Mouse (Mus musculus) liver, embryonic 14.5 days (tissue): ENCODE measurements around the gene 4931429L15Rik. TPM values are rescaled to one million over a fixed set of nuclear protein-coding genes. Genes with fewer than 3 reads are reported as not detected.
A peak's percentile ranks its signal among the peaks of the same experiment; 100 is the strongest.

Experiments
- ATAC-seq: fragments of 200-750 bp; cut with Nextera tagmentation; 2 replicates; pipeline ENCODE4 v1.8.0; 2017; ENCODE audit warnings: moderate number of reproducible peaks, mild to moderate bottlenecking, moderate library complexity; ENCODE audit not compliant: insufficient read depth
- DNase-seq, 3 experiments: peaks; one replicate each; pipeline ENCODE4 v3.0.0-alpha.2; 2012 to 2013; ENCODE audit warnings: low read depth in 3 of 3, low spot score in 3 of 3
- H3K27ac ChIP-seq: fragments of 300-500 bp; sonication (generic); 2 replicates; pipeline ENCODE4 v1.5.1; 2014; ENCODE audit warnings: moderate library complexity, mild to moderate bottlenecking, control low read depth, inconsistent platforms
- H3K27me3 ChIP-seq: fragments of 300-500 bp; sonication (generic); 2 replicates; pipeline ENCODE4 v1.6.1; 2014; ENCODE audit warnings: mild to moderate bottlenecking, low read length, moderate library complexity; ENCODE audit not compliant: control insufficient read depth, insufficient read depth
- H3K36me3 ChIP-seq: fragments of 300-500 bp; sonication (generic); replicated peaks from 2 replicates; pipeline ENCODE4 v1.6.1; 2014; ENCODE audit warnings: low read depth; ENCODE audit not compliant: control insufficient read depth, insufficient read depth
- H3K4me1 ChIP-seq, 2 experiments: fragments of 200-500 bp in 1 of 2; fragments of 300-500 bp in 1 of 2; sonication (generic) in 1 of 2; replicated peaks; 2 replicates each; pipeline ENCODE4 v1.6.1; 2012 to 2014; ENCODE audit warnings: antibody characterized with exemption in 1 of 2, inconsistent platforms in 1 of 2, low read length in 1 of 2; ENCODE audit not compliant: control insufficient read depth in 2 of 2, insufficient read depth in 2 of 2
- H3K4me2 ChIP-seq: fragments of 300-500 bp; sonication (generic); 2 replicates; pipeline ENCODE4 v1.6.1; 2014; ENCODE audit warnings: low read depth, mild to moderate bottlenecking, control low read depth, moderate library complexity
- H3K4me3 ChIP-seq, 2 experiments: fragments of 200-500 bp in 1 of 2; fragments of 300-500 bp in 1 of 2; sonication (generic) in 1 of 2; 2 replicates each; pipeline ENCODE4 v1.5.1; 2012 to 2014; ENCODE audit warnings: low read depth in 2 of 2, low read length in 2 of 2, mild to moderate bottlenecking in 2 of 2, control low read depth in 1 of 2, inconsistent platforms in 1 of 2, moderate library complexity in 1 of 2; ENCODE audit not compliant: insufficient read depth in 1 of 2
- H3K9ac ChIP-seq: fragments of 300-500 bp; sonication (generic); replicated peaks from 2 replicates; pipeline ENCODE4 v1.6.1; 2014; ENCODE audit warnings: mild to moderate bottlenecking, control low read depth, moderate library complexity
- H3K9me3 ChIP-seq: fragments of 300-500 bp; sonication (generic); 2 replicates; pipeline ENCODE4 v1.6.1; 2016; ENCODE audit warnings: low read length, mixed read lengths; ENCODE audit not compliant: control insufficient read depth
- CTCF ChIP-seq: IDR thresholded peaks from 2 replicates; pipeline ENCODE4 v1.5.1; 2016; ENCODE audit warnings: antibody characterized with exemption, low read depth, control low read depth
- EP300 ChIP-seq: IDR thresholded peaks from 2 replicates; pipeline ENCODE4 v1.6.1; 2016; ENCODE audit warnings: antibody characterized with exemption, low read depth
- WGBS: fragments of 180-500 bp; shearing (Covaris S2); extraction: QIAGEN DNeasy Blood & Tissue Kit; methylation state at CpG from one replicate; pipeline ENCODE4 v1.1.7; 2014; ENCODE audit not compliant: insufficient replicate concordance; 5-methylcytosine and 5-hydroxymethylcytosine counted together
- polyA plus RNA-seq, 2 experiments: library from polyadenylated mRNA; depleted of rRNA in 1 of 2; stranded (reverse) in 1 of 2; unstranded in 1 of 2; fragments of >200 nt; fragmentation: Nextera tagmentation in 1 of 2; extraction: Ambion mirVana in 1 of 2; gene quantifications; 2 replicates each; pipeline versions ENCODE4 v1.2.1 to v1.2.3; 2012 to 2014

The 4931429L15Rik gene
- polyA plus RNA-seq, 2 experiments = not detected

DNA sequence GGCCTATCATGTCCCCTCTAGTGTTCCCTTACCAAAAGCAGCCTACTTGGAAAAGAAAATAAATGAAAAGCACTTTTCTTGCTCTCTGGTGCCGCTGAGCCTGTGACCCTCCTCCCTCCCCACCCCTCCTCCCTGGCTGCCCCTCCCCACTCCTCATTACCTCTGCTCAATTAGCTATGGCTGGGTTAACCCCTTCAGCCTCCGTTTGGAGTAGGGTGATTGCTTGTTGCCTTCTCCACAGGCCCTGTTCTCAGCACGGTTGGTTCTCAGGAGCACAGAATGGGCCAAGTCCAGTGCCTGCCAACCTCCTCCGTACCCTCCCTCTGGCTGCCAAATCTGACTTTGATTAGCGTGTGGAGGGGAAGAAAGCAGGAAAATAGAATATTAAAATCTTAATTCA is 3.4 kb downstream of the 4931429L15Rik start:
- no peaks in the 10 kb centered on the region for H3K27me3 ChIP-seq
- H3K4me2 ChIP-seq = no peak overlapping the region
- H3K9ac ChIP-seq = no peak overlapping the region
- no peaks in the 10 kb centered on the region for H3K4me1 ChIP-seq
- no peak overlapping the region for H3K27ac ChIP-seq
- no peaks in the 10 kb centered on the region for H3K36me3 ChIP-seq
- WGBS = 45% methylated on average over 5 of the region's 5 CpGs
- H3K4me3 ChIP-seq = no peak overlapping the region
- DNase-seq (no peak), ATAC-seq (no peak)
- TF ChIP-seq EP300 = no peak
- TF ChIP-seq CTCF = no peak
- H3K9me3 ChIP-seq = no peaks in the 10 kb centered on the region

DNA sequence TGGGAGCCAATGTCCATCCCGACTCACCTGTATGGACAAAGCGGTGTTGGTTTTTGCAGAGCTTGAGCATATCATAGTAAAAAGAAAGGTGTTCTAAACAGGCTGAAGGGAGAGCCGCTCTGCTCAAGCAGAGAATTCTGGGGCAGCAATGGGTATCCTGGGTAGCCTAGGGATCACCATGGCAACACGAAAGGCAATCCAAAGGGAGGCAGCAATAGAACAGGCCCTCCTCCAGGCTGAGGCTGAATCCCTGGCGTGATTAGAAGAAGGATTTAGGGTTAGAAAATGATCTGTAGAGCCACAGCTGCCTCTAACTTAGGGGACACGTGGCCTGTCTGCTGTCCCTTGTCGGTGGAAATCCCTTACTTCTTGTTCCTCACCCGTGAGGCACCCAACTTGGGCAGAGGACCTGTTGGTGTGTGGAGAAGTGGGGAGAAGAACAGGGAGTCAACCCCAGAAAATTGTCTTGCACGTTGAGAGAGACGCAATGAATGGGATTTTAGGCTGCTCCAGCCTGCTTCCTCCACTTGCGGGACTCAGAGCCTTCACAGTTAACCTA is 3.9 kb downstream of the 4931429L15Rik start:
- Histone ChIP-seq H3K4me1 (no peaks in the 10 kb centered on the region), H3K9ac (no peak overlapping the region), H3K27me3 (no peaks in the 10 kb centered on the region), H3K4me3 (no peak overlapping the region), H3K36me3 (no peaks in the 10 kb centered on the region), H3K27ac (no peak overlapping the region), H3K4me2 (no peak overlapping the region), H3K9me3 (no peaks in the 10 kb centered on the region)
- DNase-seq (no peak), ATAC-seq (no peak)
- TF ChIP-seq EP300 = no peak
- TF ChIP-seq CTCF = no peak
- 61% methylated on average over 11 of the region's 11 CpGs for WGBS

DNA sequence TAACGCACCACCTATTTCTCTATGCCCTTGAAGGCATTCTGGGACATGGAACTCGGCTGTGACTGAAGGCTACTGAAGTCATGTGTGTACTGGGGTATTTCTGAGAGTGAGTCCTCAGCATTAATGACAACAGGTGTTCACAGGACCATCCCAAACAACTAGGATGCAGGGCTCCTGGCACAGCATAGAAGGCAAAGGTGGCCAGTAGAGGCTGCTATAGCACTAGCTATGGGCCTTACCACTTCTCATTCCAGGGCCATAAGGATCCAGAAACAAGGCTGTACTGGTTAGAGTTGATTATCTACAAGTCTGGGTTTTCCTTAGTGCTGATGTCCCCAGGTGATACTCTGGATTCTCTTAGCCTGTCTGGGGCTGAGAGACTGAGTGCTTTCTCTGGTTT is 4.9 kb downstream of the 4931429L15Rik start:
- H3K9ac ChIP-seq = no peak overlapping the region
- no peaks in the 10 kb centered on the region for H3K9me3 ChIP-seq
- H3K4me1 ChIP-seq = no peaks in the 10 kb centered on the region
- H3K27me3 ChIP-seq = no peaks in the 10 kb centered on the region
- H3K4me3 ChIP-seq = no peak overlapping the region
- H3K36me3 ChIP-seq = no peaks in the 10 kb centered on the region
- ATAC-seq = no peak
- TF ChIP-seq CTCF = no peak
- no peak for TF ChIP-seq EP300
- 35% methylated on average over 2 of the region's 2 CpGs for WGBS
- no peak overlapping the region for H3K4me2 ChIP-seq
- no peak overlapping the region for H3K27ac ChIP-seq
- DNase-seq = no peak

DNA sequence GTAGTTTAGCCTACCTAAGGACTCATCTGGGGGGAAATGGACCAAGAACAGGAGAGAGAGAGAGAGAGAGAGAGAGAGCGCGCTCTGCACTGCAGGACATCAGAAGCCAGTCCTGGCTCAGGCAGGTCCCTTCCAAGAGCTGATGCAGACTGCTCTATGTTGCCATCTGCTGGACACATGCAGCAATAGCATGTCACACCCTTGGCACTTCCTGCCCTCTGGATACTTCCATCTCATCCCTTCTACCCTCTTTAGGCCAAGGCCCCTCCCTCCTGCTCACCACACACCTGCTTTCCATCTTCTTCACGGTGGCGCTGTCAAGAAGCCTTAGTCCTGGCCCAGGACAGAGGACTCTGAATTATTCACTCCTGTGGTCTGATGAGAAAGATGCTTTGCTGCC is 5.3 kb downstream of the 4931429L15Rik start:
- no peaks in the 10 kb centered on the region for H3K9me3 ChIP-seq
- H3K4me2 ChIP-seq = no peak overlapping the region
- no peak overlapping the region for H3K27ac ChIP-seq
- no peaks in the 10 kb centered on the region for H3K36me3 ChIP-seq
- no peak overlapping the region for H3K4me3 ChIP-seq
- DNase-seq (peak; percentile 22 to 40 (median 24)), ATAC-seq (no peak)
- TF ChIP-seq EP300 (no peak), CTCF (peak; percentile 98)
- H3K9ac ChIP-seq = no peak overlapping the region
- WGBS = 3% methylated on average over 4 of the region's 4 CpGs
- no peaks in the 10 kb centered on the region for H3K4me1 ChIP-seq
- no peaks in the 10 kb centered on the region for H3K27me3 ChIP-seq

DNA sequence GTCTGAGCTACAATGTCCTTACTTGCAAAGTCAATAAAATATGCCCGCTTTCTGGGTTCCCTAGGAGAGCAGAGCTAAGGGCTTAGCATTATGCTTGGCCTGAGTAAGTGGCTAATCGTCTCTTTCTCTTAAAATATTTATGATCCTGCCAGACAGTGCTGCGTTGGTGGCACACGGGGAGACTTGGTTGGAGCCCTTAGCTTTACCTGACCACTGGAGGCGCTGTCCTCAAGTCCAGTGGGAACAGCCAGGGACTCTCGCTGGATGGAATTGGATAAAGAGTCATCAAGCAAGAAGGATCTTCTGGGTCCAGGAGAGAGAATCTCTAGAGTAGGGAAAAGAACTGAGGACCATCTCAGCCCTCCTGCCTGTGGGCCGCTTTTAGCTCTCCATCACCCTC is 10.7 kb downstream of the 4931429L15Rik start:
- Histone ChIP-seq H3K4me2 (no peak overlapping the region), H3K4me3 (no peak overlapping the region), H3K27ac (no peak overlapping the region), H3K4me1 (no peaks in the 10 kb centered on the region), H3K9me3 (no peaks in the 10 kb centered on the region), H3K9ac (no peak overlapping the region), H3K27me3 (no peaks in the 10 kb centered on the region), H3K36me3 (no peaks in the 10 kb centered on the region)
- DNase-seq (no peak), ATAC-seq (no peak)
- 12% methylated on average over 7 of the region's 7 CpGs for WGBS
- TF ChIP-seq CTCF = peak; percentile 58
- TF ChIP-seq EP300 = no peak
